Mouse (Mus musculus) MEL (cell line): ENCODE measurements around the gene Sned1. TPM values are rescaled to one million over a fixed set of nuclear protein-coding genes. Genes with fewer than 3 reads are reported as not detected.

ENCODE experiments used
- DNase-seq: peaks from one replicate; pipeline ENCODE4 v3.0.0; 2011; ENCODE audit warnings: low read depth, low spot score
- H3K27ac ChIP-seq: 2 replicates; pipeline ENCODE4 v1.5.1; 2012; ENCODE audit warnings: low read depth, mild to moderate bottlenecking, control low read depth, low read length, moderate library complexity; ENCODE audit not compliant: control insufficient read depth
- H3K27me3 ChIP-seq, 2 experiments: fragments of 150-350 bp in 1 of 2; sonication (generic) in 1 of 2; 2 replicates each; pipeline ENCODE4 v1.6.1; 2012; ENCODE audit warnings: low read length in 2 of 2, mild to moderate bottlenecking in 2 of 2, improper control_type of control experiment in 1 of 2, moderate library complexity in 1 of 2; ENCODE audit not compliant: insufficient read depth in 2 of 2, control insufficient read depth in 1 of 2
- H3K36me3 ChIP-seq, 2 experiments: 2 replicates each; pipeline ENCODE4 v1.6.1; 2012 to 2014; ENCODE audit warnings: low read length in 2 of 2, improper control_type of control experiment in 1 of 2, inconsistent platforms in 1 of 2, mild to moderate bottlenecking in 1 of 2; ENCODE audit not compliant: insufficient read depth in 2 of 2, control insufficient read depth in 1 of 2
- H3K4me1 ChIP-seq, 2 experiments: fragments of 150-350 bp in 1 of 2; sonication (generic) in 1 of 2; 2 replicates each; pipeline ENCODE4 v1.6.1; 2012; ENCODE audit warnings: low read length in 2 of 2, improper control_type of control experiment in 1 of 2, mild to moderate bottlenecking in 1 of 2; ENCODE audit not compliant: insufficient read depth in 2 of 2, control insufficient read depth in 1 of 2
- H3K4me3 ChIP-seq, 2 experiments: fragments of 150-350 bp in 1 of 2; sonication (generic) in 1 of 2; 2 replicates each; pipeline ENCODE4 v1.5.1; 2012; ENCODE audit warnings: low read depth in 2 of 2, low read length in 2 of 2, mild to moderate bottlenecking in 2 of 2, moderate library complexity in 2 of 2, control low read depth in 1 of 2, improper control_type of control experiment in 1 of 2; ENCODE audit not compliant: control insufficient read depth in 1 of 2, insufficient read depth in 1 of 2
- H3K79me2 ChIP-seq: 2 replicates; pipeline ENCODE4 v1.6.1; 2012; ENCODE audit warnings: mild to moderate bottlenecking, low read length, moderate library complexity; ENCODE audit not compliant: control insufficient read depth, poor library complexity, insufficient read depth
- H3K9ac ChIP-seq: 2 replicates; pipeline ENCODE4 v1.6.1; 2012; ENCODE audit warnings: low read depth, mild to moderate bottlenecking, control low read depth, low read length, moderate library complexity; ENCODE audit not compliant: control insufficient read depth, poor library complexity, severe bottlenecking
- H3K9me3 ChIP-seq: fragments of 150-350 bp; sonication (generic); replicated peaks from 2 replicates; pipeline ENCODE4 v1.6.1; 2012; ENCODE audit warnings: mild to moderate bottlenecking, low read length, improper control_type of control experiment, moderate library complexity; ENCODE audit not compliant: insufficient read depth
- BHLHE40 ChIP-seq: IDR thresholded peaks from 2 replicates; pipeline ENCODE4 v1.6.1; 2012; ENCODE audit warnings: low read depth, mild to moderate bottlenecking, inconsistent platforms, low read length, improper control_type of control experiment, borderline replicate concordance
- E2F4 ChIP-seq: IDR thresholded peaks from 2 replicates; pipeline ENCODE4 v1.6.1; 2011; ENCODE audit warnings: low read depth, low read length, improper control_type of control experiment, borderline replicate concordance
- ELF1 ChIP-seq: IDR thresholded peaks from 2 replicates; pipeline ENCODE4 v1.6.1; 2014; ENCODE audit warnings: low read depth, mild to moderate bottlenecking, inconsistent platforms, low read length, improper control_type of control experiment, moderate library complexity
- EP300 ChIP-seq, 2 experiments: IDR thresholded peaks; 2 replicates each; pipeline ENCODE4 v1.6.1; 2011; ENCODE audit warnings: improper control_type of control experiment in 2 of 2, low read length in 2 of 2, low read depth in 1 of 2, mild to moderate bottlenecking in 1 of 2
- GATA1 ChIP-seq: IDR thresholded peaks from 2 replicates; pipeline ENCODE4 v1.6.1; 2011; ENCODE audit warnings: low read depth, low read length, improper control_type of control experiment
- KAT2A ChIP-seq: conservative IDR thresholded peaks from 2 replicates; pipeline ENCODE4 v1.6.1; 2012; ENCODE audit warnings: low read depth, low read length, improper control_type of control experiment, inconsistent platforms
- MAFK ChIP-seq: IDR thresholded peaks from 2 replicates; pipeline ENCODE4 v1.6.1; 2011; ENCODE audit warnings: low read depth, mild to moderate bottlenecking, low read length, improper control_type of control experiment, borderline replicate concordance
- MAZ ChIP-seq: IDR thresholded peaks from 2 replicates; pipeline ENCODE4 v1.6.1; 2012; ENCODE audit warnings: low read depth, mild to moderate bottlenecking, inconsistent platforms, low read length, improper control_type of control experiment
- MEF2A ChIP-seq: IDR thresholded peaks from 2 replicates; pipeline ENCODE4 v1.6.1; 2014; ENCODE audit warnings: low read depth, mild to moderate bottlenecking, inconsistent platforms, low read length, improper control_type of control experiment; ENCODE audit not compliant: poor library complexity, insufficient replicate concordance, severe bottlenecking; ENCODE audit errors: extremely low read depth
- MXI1 ChIP-seq: IDR thresholded peaks from 2 replicates; pipeline ENCODE4 v1.6.1; 2011; ENCODE audit warnings: mild to moderate bottlenecking, low read depth, low read length, improper control_type of control experiment
- MYC ChIP-seq: IDR thresholded peaks from 2 replicates; pipeline ENCODE4 v1.6.1; 2011; ENCODE audit warnings: low read depth, mild to moderate bottlenecking, low read length, improper control_type of control experiment, moderate library complexity
- NRF1 ChIP-seq: IDR thresholded peaks from 2 replicates; pipeline ENCODE4 v1.6.1; 2014; ENCODE audit warnings: low read depth, mild to moderate bottlenecking, inconsistent platforms, low read length, improper control_type of control experiment, moderate library complexity; ENCODE audit not compliant: poor library complexity, insufficient read depth, severe bottlenecking
- POLR2A ChIP-seq, 2 experiments: IDR thresholded peaks; 2 replicates each; pipeline ENCODE4 v1.6.1; 2011 to 2012; ENCODE audit warnings: low read length in 2 of 2, mild to moderate bottlenecking in 2 of 2, control low read depth in 1 of 2, improper control_type of control experiment in 1 of 2, low read depth in 1 of 2, moderate library complexity in 1 of 2; ENCODE audit not compliant: control insufficient read depth in 1 of 2, insufficient read depth in 1 of 2, poor library complexity in 1 of 2
- POLR2AphosphoS2 ChIP-seq: IDR thresholded peaks from 2 replicates; pipeline ENCODE4 v1.6.1; 2011; ENCODE audit warnings: low read length, improper control_type of control experiment
- POLR2AphosphoS5 ChIP-seq: IDR thresholded peaks from 2 replicates; pipeline ENCODE4 v1.6.1; 2012; ENCODE audit warnings: low read depth, borderline replicate concordance, mild to moderate bottlenecking, inconsistent platforms, low read length, moderate library complexity, mixed read lengths
- SIN3A ChIP-seq: IDR thresholded peaks from 2 replicates; pipeline ENCODE4 v1.6.1; 2012; ENCODE audit warnings: low read length, improper control_type of control experiment, inconsistent platforms
- UBTF ChIP-seq: IDR thresholded peaks from 2 replicates; pipeline ENCODE4 v1.6.1; 2012; ENCODE audit warnings: low read depth, mild to moderate bottlenecking, inconsistent platforms, low read length, improper control_type of control experiment, moderate library complexity, borderline replicate concordance; ENCODE audit not compliant: insufficient read depth
- USF1 ChIP-seq: IDR thresholded peaks from 2 replicates; pipeline ENCODE4 v1.6.1; 2014; ENCODE audit warnings: low read depth, mild to moderate bottlenecking, inconsistent platforms, low read length, improper control_type of control experiment, moderate library complexity
- ZNF384 ChIP-seq: IDR thresholded peaks from 2 replicates; pipeline ENCODE4 v1.6.1; 2012; ENCODE audit warnings: low read depth, mild to moderate bottlenecking, inconsistent platforms, low read length, improper control_type of control experiment
- polyA plus RNA-seq, 2 experiments: library from polyadenylated mRNA; stranded (reverse) in 1 of 2; unstranded in 1 of 2; fragments of >175 nt in 1 of 2; fragments of >200 nt in 1 of 2; gene quantifications; 2 replicates each; pipeline versions ENCODE4 v1.2.1 to v1.2.4; 2012; ENCODE audit warnings: low replicate concordance in 2 of 2, low read depth in 1 of 2; ENCODE audit not compliant: insufficient read length in 2 of 2, insufficient read depth in 1 of 2, missing spikeins in 1 of 2
- total RNA-seq: library from RNA; depleted of rRNA; stranded (reverse); fragments of 300-350 nt; gene quantifications from 2 replicates; pipeline ENCODE4 v1.2.3, GENCODE M21; 2012

Sned1 gene
- total and polyA plus RNA-seq, 3 experiments: 0.12 to 0.13 TPM; not detected in 1

- no peak for TF ChIP-seq E2F4
- TF ChIP-seq BHLHE40: no peak
- TF ChIP-seq NRF1: no peak
- TF ChIP-seq SIN3A: peak; percentile 97
- TF ChIP-seq GATA1: no peak
- TF ChIP-seq MAFK: no peak
- TF ChIP-seq UBTF: no peak
- peak in 1 of 2 experiments; percentile 65; a peak in 1 of 4 replicates for TF ChIP-seq EP300 (IDR thresholded peaks at IDR 0.05; ENCODE audit: low read depth in 1 of 2, low read length in 2 of 2)
- TF ChIP-seq POLR2AphosphoS5: no peak
- TF ChIP-seq MXI1: peak; percentile 83
- TF ChIP-seq ZNF384: peak; percentile 10; the same call in 1 of the 2 replicates
Observed at GRCm38 (mm10) chr1:93272409-93272821, 36.8 kb downstream of the Sned1 start (continued).

GRCm38 (mm10) chr1:93275561-93275960 is 39.9 kb downstream of the Sned1 start:
- Histone ChIP-seq H3K9me3 (no peaks in the 10 kb centered on the region), H3K27me3 (no peaks in the 10 kb centered on the region; a peak in 1 of 4 replicates), H3K9ac (no peak overlapping the region), H3K79me2 (no peaks in the 10 kb centered on the region), H3K4me3 (no peak overlapping the region), H3K36me3 (no peaks in the 10 kb centered on the region), H3K4me1 (peaks cover 0 to 4% of the 10 kb centered on the region in 2 experiments; a peak in 1 of 4 replicates), H3K27ac (no peak overlapping the region)
- TF ChIP-seq E2F4 (no peak), ELF1 (no peak), GATA1 (no peak), MAZ (no peak), MEF2A (no peak), POLR2AphosphoS5 (no peak), EP300 (IDR thresholded peaks at IDR 0.05; ENCODE audit: low read depth in 1 of 2, low read length in 2 of 2) (no peak), BHLHE40 (no peak), KAT2A (no peak), MXI1 (no peak), NRF1 (no peak), POLR2A (IDR thresholded peaks at IDR 0.05; ENCODE audit: control insufficient read depth in 1 of 2, insufficient read depth in 1 of 2, low read depth in 1 of 2, low read length in 2 of 2, poor library complexity in 1 of 2) (no peak), POLR2AphosphoS2 (no peak), MYC (no peak), USF1 (no peak)
- no peak for DNase-seq
